Mouse (Mus musculus): Measurements from ENCODE around the gene Tbx19.

The Tbx19 gene

DNA sequence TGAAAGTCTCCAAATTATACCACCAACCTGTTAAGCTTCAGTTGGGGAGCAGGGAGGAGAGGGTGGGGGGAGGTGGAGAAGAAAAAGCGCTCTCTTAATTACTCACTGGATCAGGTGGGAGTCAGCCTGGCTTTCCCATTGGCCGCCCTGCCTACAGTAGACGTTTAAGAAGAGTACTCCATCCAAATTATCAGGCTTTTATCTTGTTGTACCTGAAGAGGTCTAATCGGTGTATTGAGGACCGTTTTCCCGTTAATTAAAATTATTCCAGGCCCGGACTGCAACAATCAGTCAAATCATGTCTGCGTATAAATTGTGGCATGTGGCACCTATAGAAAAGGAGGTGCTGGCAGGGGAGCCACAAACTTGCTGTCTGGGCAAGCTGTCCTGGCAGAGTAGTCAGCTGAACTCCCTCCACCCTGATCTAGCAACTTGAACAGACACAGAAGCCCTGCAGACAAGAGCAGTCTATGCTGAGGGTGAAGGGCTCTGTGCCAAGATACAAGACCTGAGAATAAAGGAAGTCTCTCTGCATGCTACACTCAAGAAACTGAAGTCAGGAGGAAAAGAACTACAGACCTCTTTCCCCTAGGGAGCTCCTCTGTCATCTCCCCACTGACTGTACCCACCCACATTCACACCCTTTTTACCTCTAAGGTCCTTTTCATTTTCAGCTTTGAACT, at the start of gene Tbx19:
TSS of gene Tbx19 (minus strand) at position 51 of the 683 bp plus-strand sequence.
- no peak for DNase-seq (ENCODE audit: low spot score in 2 of 2)

- DNase-seq (ENCODE audit: low spot score in 2 of 2) = no peak
These were observed 45.0 kb upstream of the Tbx19 start for GRCm38 (mm10) chr1:165205591-165205990.

DNA sequence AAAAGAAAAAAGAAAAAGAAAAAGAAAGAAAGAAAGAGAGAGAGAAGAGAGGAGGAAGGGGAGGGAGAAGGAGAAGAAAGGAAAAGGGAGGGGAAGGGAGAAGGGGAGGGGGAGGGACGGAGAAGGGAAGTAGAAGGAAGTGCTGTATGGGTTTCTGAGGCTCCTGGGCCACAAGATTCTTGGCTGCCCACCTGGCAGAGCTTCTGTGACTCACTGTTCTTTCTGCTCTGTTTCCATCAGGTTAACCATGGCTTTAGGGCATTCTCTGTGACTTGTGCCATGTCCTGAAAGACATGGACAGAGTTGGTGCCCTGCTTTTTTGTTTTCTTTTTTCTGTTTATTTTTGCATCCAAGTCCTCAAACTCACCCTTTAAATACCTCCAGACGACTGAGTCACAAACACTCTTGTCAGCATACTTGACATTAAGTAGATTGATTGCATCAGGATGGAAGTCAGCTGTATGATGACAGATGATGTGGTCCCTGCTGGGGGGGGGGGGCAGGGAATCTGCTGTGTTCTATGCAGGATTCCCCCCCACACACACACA, 43.0 kb upstream of the Tbx19 start:
- DNase-seq (ENCODE audit: low spot score in 2 of 2) = no peak

- no peak for DNase-seq (ENCODE audit: low spot score in 2 of 2)
These were observed 41.0 kb upstream of the Tbx19 start for GRCm38 (mm10) chr1:165201445-165202012.

- no peak for DNase-seq (ENCODE audit: low spot score in 2 of 2)
These were observed 40.2 kb upstream of the Tbx19 start for GRCm38 (mm10) chr1:165200748-165201147.

DNA sequence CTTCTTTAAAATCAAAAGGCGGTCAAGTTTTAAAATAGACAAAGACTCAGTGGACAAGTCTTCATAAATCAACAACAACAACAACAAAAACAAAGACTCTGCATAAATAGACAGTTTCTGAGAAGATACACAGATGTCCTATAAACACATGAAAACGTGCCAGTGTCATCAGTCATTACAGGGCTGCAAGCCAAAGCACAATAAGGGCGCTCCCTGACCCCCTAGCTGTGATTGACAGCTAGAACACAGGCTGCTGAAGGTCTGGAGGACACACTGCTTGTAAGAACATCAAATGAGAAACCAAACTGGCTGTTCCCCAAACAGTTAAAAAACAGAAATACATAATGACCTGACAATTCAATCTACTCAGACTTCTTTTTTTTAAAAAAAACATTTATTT, 39.1 kb upstream of the Tbx19 start:
- DNase-seq (ENCODE audit: low spot score in 2 of 2) = no peak

DNA sequence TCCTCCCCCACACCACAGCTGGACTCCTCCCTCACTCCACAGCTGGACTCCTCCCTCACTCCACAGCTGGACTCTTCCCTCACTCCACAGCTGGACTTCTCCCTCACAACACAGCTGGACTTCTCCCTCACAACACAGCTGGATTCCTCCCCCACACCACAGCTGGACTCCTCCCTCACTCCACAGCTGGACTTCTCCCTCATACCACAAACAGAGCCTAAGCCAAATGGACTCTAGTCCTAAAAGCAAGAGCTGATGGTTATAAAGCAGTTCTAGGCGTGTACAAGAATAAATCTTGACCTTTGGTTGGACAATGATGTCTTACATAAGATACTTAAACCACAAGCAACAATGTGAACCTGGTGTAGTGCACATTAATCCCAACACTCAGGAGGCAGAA, 38.4 kb upstream of the Tbx19 start:
- no peak for DNase-seq (ENCODE audit: low spot score in 2 of 2)

GRCm38 (mm10) chr1:165197875-165198274, 37.3 kb upstream of the Tbx19 start:
- DNase-seq (ENCODE audit: low spot score in 2 of 2) = no peak

DNA sequence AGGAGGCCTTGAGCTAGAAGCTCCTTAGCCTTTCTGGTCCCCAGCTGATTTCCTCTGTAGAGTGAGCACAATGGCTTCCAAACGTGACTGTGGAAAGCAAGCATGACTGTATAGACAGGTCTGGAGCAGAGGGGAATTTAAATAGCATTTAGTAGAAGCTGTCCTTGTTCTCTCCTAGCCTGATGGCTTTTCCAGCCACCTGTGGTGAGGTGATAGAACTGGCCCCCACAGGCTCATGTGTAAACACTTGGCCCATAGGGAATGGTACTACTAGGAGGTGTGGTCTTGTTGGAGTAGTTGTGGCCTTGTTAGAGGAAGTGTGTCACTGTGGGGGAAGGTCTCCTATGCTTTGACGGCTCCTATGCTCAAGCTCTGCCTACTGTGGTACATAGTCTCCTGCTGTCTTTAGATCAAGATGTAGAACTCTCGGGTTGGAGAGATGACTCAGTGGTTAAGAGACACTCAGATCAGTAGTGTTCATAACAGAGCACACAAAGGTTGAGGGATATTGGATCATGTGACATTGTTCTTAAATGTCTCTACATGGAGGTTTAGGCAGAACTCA, 34.9 kb upstream of the Tbx19 start:
- DNase-seq (ENCODE audit: low spot score in 2 of 2) = no peak

DNA sequence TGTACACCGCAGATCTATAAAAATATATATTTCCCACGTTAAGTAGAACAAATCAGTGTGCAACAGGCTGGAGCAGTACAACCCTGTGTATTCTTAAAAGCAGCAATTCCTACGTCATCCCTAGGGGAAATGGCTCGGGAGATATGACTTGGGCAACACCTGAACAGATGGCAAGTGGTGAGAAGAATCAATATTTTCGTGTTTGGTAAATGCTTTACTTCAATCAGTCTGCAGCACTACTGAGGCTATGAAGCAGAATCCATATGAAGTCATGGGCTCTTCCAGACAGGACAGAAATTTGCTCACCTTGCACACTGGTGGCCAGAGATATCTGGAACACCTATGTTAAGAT, 34.1 kb upstream of the Tbx19 start:
- no peak for DNase-seq (ENCODE audit: low spot score in 2 of 2)

- peak; percentile 83 to 93 for DNase-seq (ENCODE audit: low spot score in 2 of 2)
These were observed 33.5 kb upstream of the Tbx19 start, which contains the start of gene Sft2d2 for GRCm38 (mm10) chr1:165193880-165194661. Gene Sft2d2, minus strand, starts transcription at chr1:165194438.

DNA sequence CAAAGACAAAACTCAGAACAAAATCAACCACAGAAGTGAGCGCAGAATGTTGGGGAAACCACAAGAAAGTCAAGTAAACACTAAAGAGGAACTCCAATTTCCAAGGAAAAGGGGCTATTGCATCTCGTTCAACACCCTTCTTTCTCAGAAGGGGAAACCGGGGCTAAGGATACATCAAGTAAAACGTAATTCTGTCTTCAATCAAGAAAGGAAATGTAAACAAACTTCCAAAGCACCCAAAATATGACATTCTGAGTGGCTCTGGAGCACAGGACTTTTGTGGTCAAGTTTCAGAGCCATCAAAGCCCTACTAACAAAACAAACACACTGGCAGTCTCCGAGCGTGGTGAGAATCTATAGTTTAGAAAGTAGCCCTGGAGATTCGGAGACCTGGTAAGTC, 32.9 kb upstream of the Tbx19 start:
- DNase-seq (ENCODE audit: low spot score in 2 of 2) = no peak

- no peak for DNase-seq (ENCODE audit: low spot score in 2 of 2)
These were observed 32.2 kb upstream of the Tbx19 start for GRCm38 (mm10) chr1:165192714-165193264.

GRCm38 (mm10) chr1:165192102-165192501, 31.5 kb upstream of the Tbx19 start:
- DNase-seq (ENCODE audit: low spot score in 2 of 2) = no peak

GRCm38 (mm10) chr1:165191611-165192010, 31.0 kb upstream of the Tbx19 start:
- no peak for DNase-seq (ENCODE audit: low spot score in 2 of 2)

- DNase-seq (ENCODE audit: low spot score in 2 of 2) = no peak
These were observed 30.1 kb upstream of the Tbx19 start for GRCm38 (mm10) chr1:165190571-165191273.

DNA sequence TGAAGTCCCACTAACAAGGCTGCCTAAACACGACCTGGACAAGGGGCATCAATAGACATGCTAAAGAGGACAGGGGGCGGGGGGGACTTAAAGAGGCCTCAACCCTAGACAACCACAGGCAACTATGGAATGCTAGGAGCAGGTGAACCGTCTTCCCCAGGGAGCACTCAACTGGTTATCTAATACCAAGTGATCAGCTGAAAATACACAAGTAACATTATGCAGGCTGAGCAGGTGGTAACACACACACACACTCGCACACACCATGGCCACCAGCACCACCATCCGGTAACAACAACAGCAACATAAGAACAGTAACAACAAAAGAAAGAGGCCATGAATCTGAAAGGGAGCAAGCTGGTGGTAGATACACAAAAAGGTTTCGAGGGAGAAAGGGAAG, 29.5 kb upstream of the Tbx19 start:
- DNase-seq (ENCODE audit: low spot score in 2 of 2) = no peak

GRCm38 (mm10) chr1:165188806-165189580, 28.4 kb upstream of the Tbx19 start:
- DNase-seq (ENCODE audit: low spot score in 2 of 2) = no peak

- no peak for DNase-seq (ENCODE audit: low spot score in 2 of 2)
These were observed 26.8 kb upstream of the Tbx19 start for GRCm38 (mm10) chr1:165187357-165187756.

DNA sequence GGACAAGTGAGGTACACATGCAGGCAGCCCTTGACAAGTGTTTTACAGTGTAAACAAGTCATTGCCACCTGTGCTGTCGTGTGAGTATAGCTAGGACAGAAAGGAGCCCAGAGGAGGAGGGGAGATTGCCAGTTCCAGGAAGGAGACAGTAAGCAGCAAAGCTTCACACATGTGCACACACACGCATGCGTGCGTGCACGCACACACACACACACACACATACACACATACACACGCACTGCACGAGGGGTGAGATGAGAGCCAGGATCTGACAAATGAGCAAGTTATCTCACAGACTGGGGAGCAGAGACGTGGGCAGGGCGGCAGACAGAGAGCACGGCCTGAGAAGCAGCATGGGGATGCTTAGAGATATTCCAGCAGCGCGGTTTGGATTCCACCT, 25.9 kb upstream of the Tbx19 start:
- no peak for DNase-seq (ENCODE audit: low spot score in 2 of 2)

DNA sequence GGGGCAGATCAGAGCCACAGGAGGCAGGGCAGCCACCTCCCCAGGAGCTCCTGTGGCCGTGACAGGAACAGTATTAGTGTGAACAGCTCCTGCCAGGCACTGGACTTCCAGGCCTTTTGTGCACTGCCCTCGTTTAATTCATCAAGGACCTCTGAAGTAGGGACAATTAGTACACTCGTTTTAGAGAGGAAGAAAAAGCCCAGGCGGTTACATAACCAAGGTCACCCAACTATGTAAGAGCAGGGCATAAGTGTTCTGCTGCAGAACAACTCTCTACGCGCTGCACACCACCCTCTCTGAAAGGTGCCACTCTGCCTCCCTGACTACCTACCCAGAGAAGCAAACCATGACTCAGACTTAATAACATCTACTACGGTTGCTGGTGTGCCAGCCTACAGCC, 24.5 kb upstream of the Tbx19 start:
- DNase-seq (ENCODE audit: low spot score in 2 of 2) = no peak
